Mouse (Mus musculus): ENCODE measurements around the gene Pds5b.
"Not testable (repeated sequence)": the region's sequence is repeated elsewhere in the genome, so short reads cannot be mapped to it uniquely, and the experiment has no call there.

Gene Pds5b

GRCm38 (mm10) chr5:150673153-150673835 is at the start of gene Pds5b:
Gene Pds5b, plus strand, starts transcription at chr5:150673739.
- peak; percentile 91 for DNase-seq (ENCODE audit: low spot score)

- no peak for DNase-seq (ENCODE audit: low spot score)
Observed at GRCm38 (mm10) chr5:150625528-150625927, 48.0 kb upstream of the Pds5b start.

DNA sequence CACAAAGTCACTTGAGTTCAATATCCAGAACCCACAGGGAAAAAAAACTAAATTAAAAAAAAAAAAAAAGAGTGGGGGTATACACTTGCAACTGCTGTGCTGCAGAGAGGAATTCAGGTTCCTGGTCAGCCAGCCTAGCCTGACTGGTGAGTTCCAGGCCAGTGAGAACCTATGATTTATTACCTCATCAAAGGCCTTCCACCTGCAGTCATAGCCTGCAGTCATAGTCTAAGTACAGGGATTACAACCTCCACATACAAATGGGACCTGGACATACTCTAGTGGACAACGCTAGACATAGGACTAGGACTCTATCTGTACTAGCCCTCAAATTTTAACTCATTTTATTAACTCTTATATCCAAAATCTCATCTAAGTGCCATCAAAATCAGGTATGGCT is 44.3 kb upstream of the Pds5b start:
- no peak for DNase-seq (ENCODE audit: low spot score)

GRCm38 (mm10) chr5:150629692-150630091 is 43.8 kb upstream of the Pds5b start:
- DNase-seq (ENCODE audit: low spot score), result no peak

DNA sequence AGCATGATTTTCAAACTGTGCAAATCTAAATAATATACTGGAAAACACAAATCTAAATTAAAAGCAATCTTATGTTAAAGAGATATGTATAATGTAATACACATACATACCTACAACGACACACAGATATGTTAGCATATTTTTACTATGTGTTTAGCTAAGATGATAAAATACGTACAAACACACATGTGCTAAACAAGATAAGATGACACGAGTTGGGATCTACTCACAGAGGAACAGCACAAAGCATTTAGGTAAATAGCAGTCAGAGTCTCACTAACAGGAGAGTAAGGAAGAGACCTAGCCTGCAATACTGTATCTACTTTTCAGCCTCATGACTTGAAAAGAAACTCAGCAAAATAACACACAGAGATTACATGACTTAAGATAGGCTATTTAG is 32.1 kb upstream of the Pds5b start:
- no peak for DNase-seq (ENCODE audit: low spot score)

- not testable (repeated sequence) for DNase-seq (ENCODE audit: low spot score)
Observed at GRCm38 (mm10) chr5:150643390-150643789, 30.1 kb upstream of the Pds5b start.

GRCm38 (mm10) chr5:150644926-150645325 is 28.6 kb upstream of the Pds5b start:
- no peak for DNase-seq (ENCODE audit: low spot score)

DNA sequence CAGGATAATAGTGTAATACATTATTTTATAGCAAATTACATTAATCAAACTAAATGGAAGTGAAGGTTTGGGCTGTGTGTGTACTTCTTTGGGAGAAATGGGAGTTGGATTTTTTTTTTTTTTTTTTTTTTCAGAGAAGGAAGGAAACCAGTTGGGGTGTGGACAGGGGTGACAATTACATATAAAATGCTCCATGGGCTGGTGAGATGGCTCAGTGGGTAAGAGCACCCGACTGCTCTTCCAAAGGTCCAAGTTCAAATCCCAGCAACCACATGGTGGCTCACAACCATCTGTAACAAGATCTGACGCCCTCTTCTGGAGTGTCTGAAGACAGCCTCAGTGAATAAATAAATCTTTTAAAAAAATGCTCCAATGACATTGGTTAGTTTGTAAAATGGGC is 21.0 kb upstream of the Pds5b start:
- DNase-seq (ENCODE audit: low spot score), result no peak

DNA sequence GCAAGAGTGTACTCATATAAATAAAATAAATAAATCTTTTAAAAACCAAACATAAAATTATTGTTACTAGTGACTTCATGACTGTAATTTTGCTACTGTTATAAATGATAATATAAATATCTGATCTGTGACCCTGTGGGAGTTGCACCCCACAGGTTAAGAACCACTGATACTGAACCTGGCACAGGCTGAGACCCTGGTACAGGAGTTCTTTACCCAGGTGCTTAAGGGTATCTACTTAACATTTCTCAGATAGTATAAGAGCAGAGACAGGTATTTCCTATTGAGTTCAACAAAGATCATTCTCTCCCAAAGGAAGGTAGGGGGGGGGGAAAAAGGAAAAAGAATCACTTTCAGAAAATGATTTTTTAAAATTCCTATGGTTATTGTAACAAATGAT is 19.0 kb upstream of the Pds5b start:
- DNase-seq (ENCODE audit: low spot score), result no peak

DNA sequence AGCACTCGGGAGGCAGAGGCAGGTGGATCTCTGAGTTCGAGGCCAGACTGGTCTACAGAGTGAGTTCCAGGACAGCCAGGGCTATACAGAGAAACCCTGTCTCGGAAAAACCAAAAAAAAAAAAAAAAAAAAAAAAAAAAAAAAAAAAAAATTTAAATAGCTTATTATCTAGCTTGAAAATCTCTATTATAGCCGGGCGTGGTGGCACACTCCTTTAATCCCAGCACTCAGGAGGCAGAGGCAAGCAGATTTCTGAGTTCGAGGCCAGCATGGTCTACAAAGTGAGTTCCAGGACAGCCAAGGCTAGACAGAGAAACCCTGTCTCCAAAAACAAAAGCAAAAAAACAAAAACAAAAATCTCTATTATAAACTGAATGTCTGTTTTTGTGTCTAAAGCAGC is 14.1 kb upstream of the Pds5b start:
- not testable (repeated sequence) for DNase-seq (ENCODE audit: low spot score)

DNA sequence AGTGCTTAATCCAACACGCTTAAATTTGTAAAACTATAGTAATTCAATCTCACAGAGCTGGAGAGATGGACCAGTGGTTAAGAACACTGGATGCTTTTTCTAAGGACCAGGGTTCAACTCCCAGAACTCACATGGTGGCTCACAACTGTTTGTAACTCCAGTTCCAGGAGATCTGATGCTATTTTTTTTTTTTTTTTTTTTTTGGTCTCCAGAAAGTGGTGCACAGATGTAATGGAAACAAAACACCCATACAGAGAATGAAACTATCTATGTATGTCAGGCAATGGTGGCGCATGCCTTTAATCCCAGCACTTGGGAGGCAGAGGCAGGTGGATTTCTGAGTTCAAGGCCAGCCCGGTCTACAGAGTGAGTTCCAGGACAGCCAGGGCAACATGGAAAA is 13.2 kb upstream of the Pds5b start:
- not testable (repeated sequence) for DNase-seq (ENCODE audit: low spot score)

- not testable (repeated sequence) for DNase-seq (ENCODE audit: low spot score)
Observed at GRCm38 (mm10) chr5:150663926-150664325, 9.6 kb upstream of the Pds5b start.

DNA sequence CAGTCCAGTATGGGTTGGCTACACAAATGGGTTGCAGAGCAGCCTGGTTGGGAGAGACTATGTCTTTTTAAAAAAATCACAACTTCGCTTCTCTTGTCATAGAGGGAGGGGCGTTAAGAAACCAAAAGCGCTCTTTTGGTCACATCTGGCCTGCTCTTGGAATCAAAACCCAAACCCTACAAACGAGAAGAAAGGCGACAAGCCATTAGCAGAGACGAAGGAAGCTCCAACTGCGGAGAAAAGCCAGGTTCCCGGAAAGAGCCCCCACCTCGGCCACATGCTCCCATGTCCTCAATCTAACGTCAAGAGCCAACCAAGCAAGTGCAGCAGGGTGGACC is 8.8 kb upstream of the Pds5b start:
- no peak for DNase-seq (ENCODE audit: low spot score)

DNA sequence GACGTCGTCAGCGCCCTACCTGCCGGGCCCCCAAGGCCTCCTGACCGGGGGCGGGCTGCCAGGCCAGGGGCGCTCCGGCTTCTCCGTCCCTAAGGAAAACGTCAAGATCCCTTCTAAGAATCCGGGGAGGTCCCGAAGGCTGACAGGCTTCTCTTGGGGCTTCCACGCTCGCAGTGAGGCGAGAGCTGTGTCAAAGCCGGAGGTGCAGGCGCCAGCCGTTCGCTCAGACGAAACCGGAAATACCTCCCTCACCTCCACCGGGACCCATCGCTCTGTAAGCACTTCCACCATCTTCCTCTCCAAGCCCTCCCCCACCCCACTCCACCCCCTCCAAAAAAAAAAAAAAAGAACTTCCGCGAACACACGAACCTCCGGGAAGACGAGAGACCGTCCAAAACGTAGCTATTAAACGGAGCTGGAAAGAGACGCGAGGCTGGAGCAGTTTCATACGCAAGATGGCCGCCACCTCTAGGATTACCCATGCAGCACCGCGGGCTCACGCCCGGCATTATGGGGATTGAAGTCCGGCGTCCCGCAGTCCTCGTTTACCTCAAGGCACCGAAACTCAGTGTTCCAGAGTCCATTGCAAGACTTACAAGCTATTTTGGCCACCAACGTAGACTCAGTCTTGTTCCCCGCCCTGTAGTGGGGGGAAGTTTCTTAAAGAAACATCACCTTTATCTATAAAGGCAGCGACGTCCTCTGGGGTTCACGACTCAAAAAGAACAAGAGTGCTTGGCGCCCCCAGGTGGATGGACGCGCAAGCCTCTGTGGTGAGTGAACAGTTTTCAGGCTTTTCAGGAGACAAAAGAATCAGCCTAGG is 8.2 kb upstream of the Pds5b start:
- DNase-seq (ENCODE audit: low spot score), result peak; percentile 90

- not testable (repeated sequence) for DNase-seq (ENCODE audit: low spot score)
Observed at GRCm38 (mm10) chr5:150666133-150666739, 7.3 kb upstream of the Pds5b start, which contains the start of gene N4bp2l2. Gene N4bp2l2, minus strand, starts transcription at chr5:150666183.

GRCm38 (mm10) chr5:150668731-150669130 is 4.8 kb upstream of the Pds5b start:
- no peak for DNase-seq (ENCODE audit: low spot score)

GRCm38 (mm10) chr5:150672343-150672742 is 1.2 kb upstream of the Pds5b start:
- no peak for DNase-seq (ENCODE audit: low spot score)

- peak; percentile 40 for DNase-seq (ENCODE audit: low spot score)
Observed at GRCm38 (mm10) chr5:150673880-150674621, 512 bp downstream of the Pds5b start.

DNA sequence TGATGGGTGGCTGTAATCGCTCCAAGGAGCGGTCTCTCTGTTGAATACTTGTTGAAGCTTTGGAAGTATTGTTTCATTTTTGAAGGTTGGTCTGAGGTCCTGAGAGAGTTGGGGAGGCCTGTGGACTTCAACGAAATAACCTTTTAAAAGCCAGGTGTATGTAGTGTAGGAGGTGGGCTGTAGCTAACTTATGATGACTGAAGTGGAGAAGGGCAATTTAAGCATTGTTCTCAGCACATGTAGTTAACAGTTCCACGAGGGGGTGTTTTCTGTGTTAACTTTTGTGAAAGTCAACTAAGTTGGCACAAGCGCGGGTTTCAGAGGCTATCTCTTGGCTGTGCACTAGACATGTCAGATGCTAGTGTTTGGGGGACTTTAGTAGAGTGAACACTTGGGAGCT is 1.3 kb downstream of the Pds5b start:
- no peak for DNase-seq (ENCODE audit: low spot score)

DNA sequence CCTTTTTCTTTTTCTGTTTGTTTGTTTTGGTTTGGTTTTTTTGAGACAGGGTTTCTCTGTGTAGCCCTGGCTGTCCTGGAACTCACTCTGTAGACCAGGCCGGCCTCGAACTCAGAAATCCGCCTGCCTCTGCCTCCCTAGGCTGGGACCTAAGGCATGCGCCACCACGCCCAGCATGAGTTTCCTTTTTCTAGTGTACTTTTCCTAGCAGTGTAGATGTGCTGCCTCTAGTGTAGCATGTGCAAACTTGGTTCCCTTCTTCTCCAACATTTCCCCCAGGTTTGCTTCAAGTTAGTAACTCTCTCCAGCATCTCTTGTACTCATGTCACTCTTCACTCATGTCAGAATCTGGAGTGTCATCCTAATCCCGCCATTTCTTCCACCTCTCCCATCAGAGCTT is 9.3 kb downstream of the Pds5b start:
- DNase-seq (ENCODE audit: low spot score), result not testable (repeated sequence)

GRCm38 (mm10) chr5:150690685-150691084 is 17.1 kb downstream of the Pds5b start:
- DNase-seq (ENCODE audit: low spot score), result no peak

- DNase-seq (ENCODE audit: low spot score), result no peak
Observed at GRCm38 (mm10) chr5:150693277-150693676, 19.7 kb downstream of the Pds5b start.

All from spleen, adult 12 weeks (tissue).